Mouse (Mus musculus) midbrain, embryonic 14.5 days (tissue): ENCODE measurements around the gene Tpst1. TPM values are rescaled to one million over a fixed set of nuclear protein-coding genes. Genes with fewer than 3 reads are reported as not detected.
A peak's percentile ranks its signal among the peaks of the same experiment; 100 is the strongest.

Experiments used
- ATAC-seq: fragments of 200-750 bp; cut with Nextera tagmentation; 2 replicates; pipeline ENCODE4 v1.8.0; 2017; ENCODE audit warnings: moderate number of reproducible peaks, moderate library complexity; ENCODE audit not compliant: low FRiP score, low TSS enrichment
- DNase-seq: peaks from one replicate; pipeline ENCODE4 v3.0.0-alpha.2; 2015
- H3K27ac ChIP-seq: fragments of 300-500 bp; sonication (generic); replicated peaks from 2 replicates; pipeline ENCODE4 v1.5.1; 2014; ENCODE audit warnings: mild to moderate bottlenecking, low read depth, low read length, moderate library complexity
- H3K27me3 ChIP-seq: fragments of 300-500 bp; sonication (generic); 2 replicates; pipeline ENCODE4 v1.6.1; 2014; ENCODE audit warnings: low read length, control low read depth, mixed read lengths; ENCODE audit not compliant: control insufficient read depth, insufficient read depth
- H3K36me3 ChIP-seq: fragments of 300-500 bp; sonication (generic); 2 replicates; pipeline ENCODE4 v1.6.1; 2014; ENCODE audit warnings: low read length, control low read depth; ENCODE audit not compliant: control insufficient read depth, insufficient read depth
- H3K4me1 ChIP-seq: fragments of 300-500 bp; sonication (generic); 2 replicates; pipeline ENCODE4 v1.6.1; 2014; ENCODE audit warnings: mild to moderate bottlenecking, antibody characterized with exemption, low read length, control low read depth; ENCODE audit not compliant: control insufficient read depth, insufficient read depth
- H3K4me2 ChIP-seq: fragments of 300-500 bp; sonication (generic); 2 replicates; pipeline ENCODE4 v1.6.1; 2014; ENCODE audit warnings: mild to moderate bottlenecking, low read length, moderate library complexity
- H3K4me3 ChIP-seq: fragments of 300-500 bp; sonication (generic); replicated peaks from 2 replicates; pipeline ENCODE4 v1.5.1; 2014; ENCODE audit warnings: low read depth, low read length
- H3K9ac ChIP-seq: fragments of 300-500 bp; sonication (generic); replicated peaks from 2 replicates; pipeline ENCODE4 v1.6.1; 2014; ENCODE audit warnings: mild to moderate bottlenecking, low read length, moderate library complexity
- H3K9me3 ChIP-seq: fragments of 300-500 bp; sonication (generic); 2 replicates; pipeline ENCODE4 v1.6.1; 2016; ENCODE audit warnings: low read length, control low read depth, mixed read lengths; ENCODE audit not compliant: control insufficient read depth
- WGBS: fragments of 180-500 bp; shearing (Covaris S2); extraction: QIAGEN DNeasy Blood & Tissue Kit; methylation state at CpG from one replicate; pipeline ENCODE4 v1.1.7; 2014; 5-methylcytosine and 5-hydroxymethylcytosine counted together
- polyA plus RNA-seq: library from polyadenylated mRNA; unstranded; fragments of >200 nt; fragmentation: Nextera tagmentation; extraction: Ambion mirVana; gene quantifications from 2 replicates; pipeline ENCODE4 v1.2.1, GENCODE M21; 2014

Gene Tpst1
- polyA plus RNA-seq, 1 experiment from 2014 or later: 55.8 TPM

- Histone ChIP-seq H3K27ac (no peak overlapping the region), H3K9me3 (no peaks in the 10 kb centered on the region), H3K4me3 (no peak overlapping the region), H3K9ac (no peak overlapping the region), H3K4me2 (no peak overlapping the region), H3K4me1 (no peaks in the 10 kb centered on the region), H3K27me3 (no peaks in the 10 kb centered on the region), H3K36me3 (peaks cover 22% of the 10 kb centered on the region)
- no peak for ATAC-seq
- DNase-seq: no peak
- WGBS: 85% methylated on average over 2 of the region's 2 CpGs
These were observed 11.0 kb upstream of the Tpst1 start for GRCm38 (mm10) chr5:130062096-130062495.

GRCm38 (mm10) chr5:130063760-130064159 is 9.4 kb upstream of the Tpst1 start:
- Histone ChIP-seq H3K4me3 (no peak overlapping the region), H3K27me3 (no peaks in the 10 kb centered on the region), H3K4me2 (no peak overlapping the region), H3K4me1 (no peaks in the 10 kb centered on the region), H3K9ac (no peak overlapping the region), H3K27ac (no peak overlapping the region), H3K36me3 (peaks cover 18% of the 10 kb centered on the region), H3K9me3 (no peaks in the 10 kb centered on the region)
- no peak for DNase-seq
- 94% methylated on average over 2 of the region's 2 CpGs for WGBS
- ATAC-seq: no peak

- Histone ChIP-seq H3K36me3 (peaks cover 8% of the 10 kb centered on the region; the same call in 1 of the 2 replicates), H3K9me3 (no peaks in the 10 kb centered on the region; the same call in 1 of the 2 replicates), H3K4me3 (no peak overlapping the region), H3K9ac (no peak overlapping the region), H3K4me1 (no peaks in the 10 kb centered on the region), H3K27ac (no peak overlapping the region), H3K27me3 (no peaks in the 10 kb centered on the region), H3K4me2 (no peak overlapping the region)
- DNase-seq (no peak), ATAC-seq (no peak)
- 92% methylated on average over 1 of the region's 1 CpGs for WGBS
These were observed 7.5 kb upstream of the Tpst1 start for GRCm38 (mm10) chr5:130065579-130065978.

GRCm38 (mm10) chr5:130067841-130068264 is 5.3 kb upstream of the Tpst1 start:
- H3K4me1 ChIP-seq: no peaks in the 10 kb centered on the region
- H3K9ac ChIP-seq: no peak overlapping the region
- H3K27me3 ChIP-seq: no peaks in the 10 kb centered on the region
- no peak overlapping the region for H3K4me2 ChIP-seq
- WGBS: 76% methylated on average over 3 of the region's 3 CpGs
- ATAC-seq: no peak
- no peak overlapping the region for H3K4me3 ChIP-seq
- DNase-seq: no peak
- H3K36me3 ChIP-seq: no peaks in the 10 kb centered on the region
- H3K27ac ChIP-seq: no peak overlapping the region
- no peaks in the 10 kb centered on the region; the same call in 1 of the 2 replicates for H3K9me3 ChIP-seq

GRCm38 (mm10) chr5:130074491-130074890 is 1.4 kb downstream of the Tpst1 start:
- Histone ChIP-seq H3K27me3 (no peaks in the 10 kb centered on the region), H3K27ac (no peak overlapping the region), H3K4me3 (no peak overlapping the region), H3K36me3 (no peaks in the 10 kb centered on the region), H3K4me1 (0 out of 2 replicates have a peak, but pooled peaks cover 3% of the 10 kb centered on the region), H3K9me3 (no peaks in the 10 kb centered on the region), H3K4me2 (no peak overlapping the region), H3K9ac (no peak overlapping the region)
- DNase-seq: no peak
- ATAC-seq: no peak
- WGBS: 84% methylated on average over 6 of the region's 6 CpGs

GRCm38 (mm10) chr5:130076396-130076795 is 3.3 kb downstream of the Tpst1 start:
- Histone ChIP-seq H3K9ac (no peak overlapping the region), H3K9me3 (no peaks in the 10 kb centered on the region), H3K27ac (no peak overlapping the region), H3K27me3 (no peaks in the 10 kb centered on the region), H3K4me1 (0 out of 2 replicates have a peak, but pooled peaks cover 3% of the 10 kb centered on the region), H3K36me3 (no peaks in the 10 kb centered on the region), H3K4me2 (no peak overlapping the region), H3K4me3 (no peak overlapping the region)
- no peak for DNase-seq
- WGBS: 75% methylated on average over 6 of the region's 6 CpGs
- ATAC-seq: no peak

GRCm38 (mm10) chr5:130078096-130078833 is 5.1 kb downstream of the Tpst1 start:
- WGBS: 82% methylated on average over 9 of the region's 9 CpGs
- Histone ChIP-seq H3K9me3 (no peaks in the 10 kb centered on the region), H3K4me2 (peak overlapping the region; percentile 74; the same call in 1 of the 2 replicates), H3K4me3 (peak overlapping the region; percentile 72; the same call in 1 of the 2 replicates), H3K27me3 (no peaks in the 10 kb centered on the region), H3K27ac (0 out of 2 replicates have a peak overlapping the region, but pooled peaks have one; percentile 67), H3K9ac (no peak overlapping the region), H3K4me1 (0 out of 2 replicates have a peak, but pooled peaks cover 3% of the 10 kb centered on the region), H3K36me3 (no peaks in the 10 kb centered on the region)
- ATAC-seq (no peak), DNase-seq (no peak)

GRCm38 (mm10) chr5:130078834-130079156 is 5.7 kb downstream of the Tpst1 start:
- DNase-seq: no peak
- Histone ChIP-seq H3K4me3 (peak overlapping the region; percentile 72), H3K36me3 (no peaks in the 10 kb centered on the region), H3K9me3 (no peaks in the 10 kb centered on the region), H3K27me3 (no peaks in the 10 kb centered on the region), H3K4me1 (0 out of 2 replicates have a peak, but pooled peaks cover 3% of the 10 kb centered on the region), H3K4me2 (peak overlapping the region; percentile 74), H3K9ac (peak overlapping the region; percentile 87), H3K27ac (peak overlapping the region; percentile 67; the same call in 1 of the 2 replicates)
- 32% methylated on average over 6 of the region's 6 CpGs for WGBS
- ATAC-seq: no peak
